Mouse (Mus musculus) CH12.LX (cell line): ENCODE measurements around the gene Prr15l. TPM values are rescaled to one million over a fixed set of nuclear protein-coding genes. Genes with fewer than 3 reads are reported as not detected.

Source experiments
- DNase-seq: peaks from one replicate; pipeline ENCODE4 v3.0.0-alpha.2; 2013; ENCODE audit errors: extremely low read depth
- H3K27ac ChIP-seq: 2 replicates; pipeline ENCODE4 v1.5.1; 2012; ENCODE audit warnings: low read depth, mild to moderate bottlenecking, control low read depth, moderate library complexity; ENCODE audit not compliant: insufficient read depth
- H3K27me3 ChIP-seq: replicated peaks from 2 replicates; pipeline ENCODE3; 2012; ENCODE audit warnings: inconsistent platforms
- H3K36me3 ChIP-seq, 2 experiments: replicated peaks in 1 of 2; 2 replicates each; pipeline versions ENCODE3 to v1.6.1; 2012; ENCODE audit warnings: inconsistent platforms in 1 of 2, low read length in 1 of 2, mild to moderate bottlenecking in 1 of 2, mixed read lengths in 1 of 2, moderate library complexity in 1 of 2; ENCODE audit not compliant: control insufficient read depth in 1 of 2, insufficient read depth in 1 of 2
- H3K4me1 ChIP-seq, 2 experiments: 2 replicates each; pipeline ENCODE4 v1.6.1; 2012; ENCODE audit warnings: inconsistent platforms in 1 of 2, moderate library complexity in 1 of 2; ENCODE audit not compliant: insufficient read depth in 2 of 2, control insufficient read depth in 1 of 2
- H3K4me2 ChIP-seq: 2 replicates; pipeline ENCODE4 v1.6.1; 2012; ENCODE audit warnings: low read depth, mild to moderate bottlenecking, control low read depth; ENCODE audit not compliant: poor library complexity, insufficient read depth, severe bottlenecking
- H3K4me3 ChIP-seq, 3 experiments: fragments of 150-350 bp in 1 of 3; sonication (generic) in 1 of 3; replicated peaks in 1 of 3; 2 replicates each; pipeline versions ENCODE3 to v1.5.1; 2011 to 2012; ENCODE audit warnings: low read depth in 2 of 3, low read length in 2 of 3, mild to moderate bottlenecking in 2 of 3, moderate library complexity in 2 of 3, control low read depth in 1 of 3, improper control_type of control experiment in 1 of 3, inconsistent platforms in 1 of 3, mixed read lengths in 1 of 3; ENCODE audit not compliant: poor library complexity in 1 of 3
- H3K79me2 ChIP-seq: replicated peaks from 2 replicates; pipeline ENCODE4 v1.6.1; 2012; ENCODE audit warnings: mild to moderate bottlenecking, moderate library complexity; ENCODE audit not compliant: control insufficient read depth, poor library complexity, insufficient read depth, severe bottlenecking; ENCODE audit errors: extremely low read depth
- H3K9ac ChIP-seq: 2 replicates; pipeline ENCODE4 v1.6.1; 2012; ENCODE audit warnings: low read depth, mild to moderate bottlenecking, control low read depth, moderate library complexity; ENCODE audit not compliant: insufficient read depth
- H3K9me3 ChIP-seq: replicated peaks from 2 replicates; pipeline ENCODE3; 2012; ENCODE audit warnings: low read length, inconsistent platforms, mixed read lengths
- BHLHE40 ChIP-seq: IDR thresholded peaks from 2 replicates; pipeline ENCODE4 v1.6.1; 2011; ENCODE audit warnings: mild to moderate bottlenecking, low read depth, low read length, improper control_type of control experiment
- CHD1 ChIP-seq: IDR thresholded peaks from 2 replicates; pipeline ENCODE4 v1.6.1; 2012; ENCODE audit warnings: low read depth, low read length, improper control_type of control experiment, inconsistent platforms
- CHD2 ChIP-seq: IDR thresholded peaks from 2 replicates; pipeline ENCODE4 v1.6.1; 2011; ENCODE audit warnings: low read length, improper control_type of control experiment
- CTCF ChIP-seq, 2 experiments: IDR thresholded peaks in 1 of 2; conservative IDR thresholded peaks in 1 of 2; 2 replicates each; pipeline ENCODE4 v1.5.1; 2011 to 2012; ENCODE audit warnings: low read depth in 2 of 2, low read length in 2 of 2, improper control_type of control experiment in 1 of 2, inconsistent platforms in 1 of 2, mild to moderate bottlenecking in 1 of 2, moderate library complexity in 1 of 2
- E2F4 ChIP-seq: IDR thresholded peaks from 2 replicates; pipeline ENCODE4 v1.6.1; 2011; ENCODE audit warnings: low read depth, low read length, improper control_type of control experiment; ENCODE audit not compliant: insufficient replicate concordance
- ELF1 ChIP-seq: IDR thresholded peaks from 2 replicates; pipeline ENCODE4 v1.6.1; 2014; ENCODE audit warnings: low read depth, mild to moderate bottlenecking, inconsistent platforms, low read length, improper control_type of control experiment
- EP300 ChIP-seq: IDR thresholded peaks from 2 replicates; pipeline ENCODE4 v1.6.1; 2011; ENCODE audit warnings: low read length, improper control_type of control experiment
- ETS1 ChIP-seq: conservative IDR thresholded peaks from 2 replicates; pipeline ENCODE4 v1.6.1; 2012; ENCODE audit warnings: low read depth, mild to moderate bottlenecking, inconsistent platforms, low read length, improper control_type of control experiment, moderate library complexity
- GABPA ChIP-seq: IDR thresholded peaks from 2 replicates; pipeline ENCODE4 v1.6.1; 2012; ENCODE audit warnings: low read depth, low read length, improper control_type of control experiment, inconsistent platforms; ENCODE audit not compliant: insufficient replicate concordance
- HCFC1 ChIP-seq: IDR thresholded peaks from 2 replicates; pipeline ENCODE4 v1.6.1; 2012; ENCODE audit warnings: low read depth, mild to moderate bottlenecking, inconsistent platforms, low read length, improper control_type of control experiment
- IRF4 ChIP-seq: IDR thresholded peaks from 2 replicates; pipeline ENCODE4 v1.6.1; 2014; ENCODE audit warnings: low read depth, mild to moderate bottlenecking, inconsistent platforms, low read length, improper control_type of control experiment
- JUN ChIP-seq: IDR thresholded peaks from 2 replicates; pipeline ENCODE4 v1.6.1; 2011; ENCODE audit warnings: low read depth, mild to moderate bottlenecking, low read length, improper control_type of control experiment, moderate library complexity; ENCODE audit not compliant: insufficient read depth
- JUND ChIP-seq: conservative IDR thresholded peaks from 2 replicates; pipeline ENCODE4 v1.6.1; 2011; ENCODE audit warnings: low read depth, low read length, improper control_type of control experiment
- KAT2A ChIP-seq: IDR thresholded peaks from 2 replicates; pipeline ENCODE4 v1.6.1; 2012; ENCODE audit warnings: low read length, improper control_type of control experiment, inconsistent platforms; ENCODE audit not compliant: insufficient replicate concordance
- MAFK ChIP-seq: IDR thresholded peaks from 2 replicates; pipeline ENCODE4 v1.6.1; 2011; ENCODE audit warnings: low read length, improper control_type of control experiment; ENCODE audit not compliant: insufficient replicate concordance
- MAX ChIP-seq: IDR thresholded peaks from 2 replicates; pipeline ENCODE4 v1.6.1; 2011; ENCODE audit warnings: low read length, improper control_type of control experiment
- MAZ ChIP-seq: IDR thresholded peaks from 2 replicates; pipeline ENCODE4 v1.6.1; 2012; ENCODE audit warnings: low read depth, mild to moderate bottlenecking, inconsistent platforms, low read length, improper control_type of control experiment, moderate library complexity
- MEF2A ChIP-seq: IDR thresholded peaks from 2 replicates; pipeline ENCODE4 v1.6.1; 2014; ENCODE audit warnings: low read depth, mild to moderate bottlenecking, inconsistent platforms, low read length, improper control_type of control experiment, borderline replicate concordance
- MXI1 ChIP-seq: IDR thresholded peaks from 2 replicates; pipeline ENCODE4 v1.6.1; 2011; ENCODE audit warnings: mild to moderate bottlenecking, low read depth, low read length, improper control_type of control experiment
- MYC ChIP-seq: IDR thresholded peaks from 2 replicates; pipeline ENCODE4 v1.6.1; 2011; ENCODE audit warnings: low read depth, mild to moderate bottlenecking, improper control_type of control experiment, low read length
- NELFE ChIP-seq: IDR thresholded peaks from 2 replicates; pipeline ENCODE4 v1.6.1; 2011; ENCODE audit warnings: low read depth, low read length, improper control_type of control experiment
- NRF1 ChIP-seq: IDR thresholded peaks from 2 replicates; pipeline ENCODE4 v1.6.1; 2014; ENCODE audit warnings: low read depth, mild to moderate bottlenecking, inconsistent platforms, low read length, improper control_type of control experiment, moderate library complexity
- PAX5 ChIP-seq: IDR thresholded peaks from 2 replicates; pipeline ENCODE4 v1.6.1; 2012; ENCODE audit warnings: low read length, inconsistent platforms, mixed read lengths
- POLR2A ChIP-seq: IDR thresholded peaks from 2 replicates; pipeline ENCODE4 v1.6.1; 2011; ENCODE audit warnings: low read depth, mild to moderate bottlenecking, improper control_type of control experiment, low read length
- POLR2AphosphoS2 ChIP-seq: IDR thresholded peaks from 2 replicates; pipeline ENCODE4 v1.6.1; 2011; ENCODE audit warnings: low read depth, low read length, improper control_type of control experiment
- RAD21 ChIP-seq: IDR thresholded peaks from 2 replicates; pipeline ENCODE4 v1.6.1; 2011; ENCODE audit warnings: low read depth, mild to moderate bottlenecking, low read length, improper control_type of control experiment, moderate library complexity
- RCOR1 ChIP-seq: conservative IDR thresholded peaks from 2 replicates; pipeline ENCODE4 v1.6.1; 2012; ENCODE audit warnings: low read depth, mild to moderate bottlenecking, inconsistent platforms, low read length, improper control_type of control experiment
- SIN3A ChIP-seq: IDR thresholded peaks from 2 replicates; pipeline ENCODE4 v1.6.1; 2012; ENCODE audit warnings: low read length, improper control_type of control experiment, inconsistent platforms
- SMC3 ChIP-seq: IDR thresholded peaks from 2 replicates; pipeline ENCODE4 v1.6.1; 2011; ENCODE audit warnings: low read depth, low read length, improper control_type of control experiment
- TBP ChIP-seq: conservative IDR thresholded peaks from 2 replicates; pipeline ENCODE4 v1.6.1; 2011; ENCODE audit warnings: low read depth, low read length, improper control_type of control experiment
- TCF12 ChIP-seq: IDR thresholded peaks from 2 replicates; pipeline ENCODE4 v1.6.1; 2014; ENCODE audit warnings: low read depth, mild to moderate bottlenecking, inconsistent platforms, low read length, improper control_type of control experiment
- UBTF ChIP-seq: IDR thresholded peaks from 2 replicates; pipeline ENCODE4 v1.6.1; 2012; ENCODE audit warnings: low read depth, mild to moderate bottlenecking, inconsistent platforms, low read length, improper control_type of control experiment, moderate library complexity
- USF1 ChIP-seq: IDR thresholded peaks from 2 replicates; pipeline ENCODE4 v1.6.1; 2014; ENCODE audit warnings: low read depth, mild to moderate bottlenecking, inconsistent platforms, low read length, improper control_type of control experiment
- USF2 ChIP-seq: conservative IDR thresholded peaks from 2 replicates; pipeline ENCODE4 v1.6.1; 2011; ENCODE audit warnings: low read depth, low read length, improper control_type of control experiment
- ZC3H11A ChIP-seq: IDR thresholded peaks from 2 replicates; pipeline ENCODE4 v1.6.1; 2012; ENCODE audit warnings: low read depth, mild to moderate bottlenecking, inconsistent platforms, low read length, improper control_type of control experiment
- ZKSCAN1 ChIP-seq: IDR thresholded peaks from 2 replicates; pipeline ENCODE4 v1.6.1; 2012; ENCODE audit warnings: low read depth, inconsistent platforms, low read length, improper control_type of control experiment, borderline replicate concordance
- ZMIZ1 ChIP-seq: IDR thresholded peaks from 2 replicates; pipeline ENCODE4 v1.6.1; 2012; ENCODE audit warnings: low read depth, mild to moderate bottlenecking, inconsistent platforms, low read length, improper control_type of control experiment
- ZNF384 ChIP-seq: IDR thresholded peaks from 2 replicates; pipeline ENCODE4 v1.6.1; 2012; ENCODE audit warnings: low read depth, low read length, improper control_type of control experiment, inconsistent platforms
- dilution Hi-C: fragments of 300-500 bp; cut with MboI; formaldehyde crosslinking; loops from 2 replicates; pipeline ENCODE4 v1.14.3; 2020; ENCODE audit warnings: low sequenced_read_pairs; ENCODE audit not compliant: extremely low pct_unique_long_range_greater_than_20kb, extremely low pct_ligation_motif_present
- in situ Hi-C: fragments of 300-500 bp; cut with MboI; formaldehyde crosslinking; loops from 3 replicates; pipeline ENCODE4 v1.14.3; 2019; ENCODE audit warnings: low sequenced_read_pairs, low pct_ligation_motif_present, low pct_unique_long_range_greater_than_20kb, mixed read lengths
- polyA plus RNA-seq: library from polyadenylated mRNA; unstranded; fragments of >175 nt; gene quantifications from 2 replicates; pipeline ENCODE4 v1.2.1, GENCODE M21; 2012; ENCODE audit warnings: low read depth; ENCODE audit not compliant: insufficient read length
- total RNA-seq, 2 experiments: library from RNA; depleted of rRNA; stranded (reverse); fragments of 300-350 nt in 1 of 2; fragments of >200 nt in 1 of 2; gene quantifications; 2 replicates each; pipeline ENCODE4 v1.2.3; 2012 to 2014

Gene Prr15l
- total and polyA plus RNA-seq, 3 experiments = 0.08 to 0.31 TPM; not detected in 1

GRCm38 (mm10) chr11:96916044-96916884, 11.6 kb upstream of the Prr15l start, which contains the start of gene Cdk5rap3:
Cdk5rap3 (minus strand) TSS chr11:96916496.
- H3K4me1 ChIP-seq = peaks cover 3 to 24% of the 10 kb centered on the region in 2 experiments
- dilution Hi-C loops (no loop called here), in situ Hi-C loops (loop anchor here (5.0 kb wide), 1 partner anchor 106 kb away; no protein-coding TSS in a partner anchor)
- H3K9ac ChIP-seq = peak within 1 kb of the TSS; percentile 76
- TF ChIP-seq POLR2AphosphoS2 (peak; percentile 27; the same call in 1 of the 2 replicates), HCFC1 (peak; percentile 77), CHD1 (no peak), MAX (peak; percentile 97), ZNF384 (no peak), MYC (peak; percentile 94), JUN (no peak), USF1 (peak; percentile 25; the same call in 1 of the 2 replicates), NRF1 (peak; percentile 81), BHLHE40 (peak; percentile 98), TCF12 (peak; percentile 69; the same call in 1 of the 2 replicates), EP300 (no peak), UBTF (no peak; the same call in 1 of the 2 replicates), KAT2A (0 out of 2 replicates have a peak, but pooled peaks have one; percentile 23), ZMIZ1 (no peak; the same call in none of the 2 replicates), CHD2 (peak; percentile 92), ZKSCAN1 (no peak), ETS1 (0 out of 2 replicates have a peak, but pooled peaks have one; percentile 30), SMC3 (peak; percentile 90), POLR2A (peak; percentile 92), JUND (no peak), CTCF (conservative IDR thresholded peaks at IDR 0.05 in 1 of 2, IDR thresholded peaks at IDR 0.05 in 1 of 2; ENCODE audit: low read depth in 2 of 2, low read length in 2 of 2) (peak; percentile 46 to 99), MXI1 (peak; percentile 88), ZC3H11A (peak; percentile 67), GABPA (no peak), ELF1 (peak; percentile 96), MEF2A (peak; percentile 85), RAD21 (peak; percentile 99), E2F4 (no peak), IRF4 (peak; percentile 88), NELFE (peak; percentile 88), SIN3A (peak; percentile 98), RCOR1 (no peak), USF2 (no peak; the same call in 1 of the 2 replicates), PAX5 (no peak), MAZ (peak; percentile 85), MAFK (no peak), TBP (peak; percentile 25)
- peak within 1 kb of the TSS; percentile 96 for H3K4me2 ChIP-seq
- 0 out of 2 replicates have a peak, but pooled peaks cover 8% of the 10 kb centered on the region for H3K79me2 ChIP-seq
- DNase-seq = peak; percentile 100
- no peaks in the 10 kb centered on the region for H3K9me3 ChIP-seq
- H3K27ac ChIP-seq = peak within 1 kb of the TSS; percentile 35
- peak within 1 kb of the TSS; percentile 75 to 100 (median 85) for H3K4me3 ChIP-seq
- H3K27me3 ChIP-seq = peaks cover 6% of the 10 kb centered on the region
- peaks cover 15 to 33% of the 10 kb centered on the region in 2 experiments for H3K36me3 ChIP-seq
